In genomic region chr14:11161751-11162231, GRCm38 (mm10) we compare ENCODE assay signal across 8 mouse cellular contexts. TPM values are rescaled to one million over a fixed set of nuclear protein-coding genes. Genes with fewer than 3 reads are reported as not detected.
A peak's percentile ranks its signal among the peaks of the same experiment; 100 is the strongest.
DNase-seq lines count a peak whose midpoint lies in the region; ATAC-seq and TF ChIP-seq lines count a peak whose summit lies in the region.

TSS of gene Fhit (minus strand) at chr14:11162035.

- H3K4me2 ChIP-seq in heart, embryonic 11.5 days, result peak within 1 kb of the TSS; percentile 78
- peak within 1 kb of the TSS; percentile 75 for H3K4me2 ChIP-seq in kidney, embryonic 14.5 days (replicated peaks; ENCODE audit: low read depth, low read length)
- peak within 1 kb of the TSS; percentile 86 for H3K4me2 ChIP-seq in limb, embryonic 13.5 days (replicated peaks)
- H3K4me2 ChIP-seq in midbrain, embryonic 15.5 days, result peak within 1 kb of the TSS; percentile 84

- peak within 1 kb of the TSS; percentile 68 for H3K9ac ChIP-seq in heart, embryonic 11.5 days (ENCODE audit: low read depth, low read length)
- peak within 1 kb of the TSS; percentile 66 for H3K9ac ChIP-seq in kidney, embryonic 14.5 days (ENCODE audit: low read depth, low read length)
- peak within 1 kb of the TSS; percentile 78 for H3K9ac ChIP-seq in limb, embryonic 13.5 days
- peak within 1 kb of the TSS; percentile 79 for H3K9ac ChIP-seq in midbrain, embryonic 15.5 days

- WGBS in heart, embryonic 11.5 days (ENCODE audit: insufficient replicate concordance), result under 1% methylated on average over 28 of the region's 28 CpGs
- WGBS in kidney, embryonic 14.5 days, result under 1% methylated on average over 28 of the region's 28 CpGs
- WGBS in limb, embryonic 13.5 days, result under 1% methylated on average over 28 of the region's 28 CpGs
- under 1% methylated on average over 28 of the region's 28 CpGs for WGBS in midbrain, embryonic 15.5 days
- WGBS in spleen, adult 2 months, result under 1% methylated on average over 28 of the region's 28 CpGs

- TF ChIP-seq CTCF in spleen, adult 2 months (IDR thresholded peaks at IDR 0.05; ENCODE audit: extremely low read depth, insufficient read depth, insufficient read length, insufficient replicate concordance), result no peak

- H3K9me3 ChIP-seq in heart, embryonic 11.5 days (replicated peaks; ENCODE audit: control insufficient read depth, low read length), result no peaks in the 10 kb centered on the region
- no peaks in the 10 kb centered on the region for H3K9me3 ChIP-seq in kidney, embryonic 14.5 days (ENCODE audit: control insufficient read depth, low read length)
- H3K9me3 ChIP-seq in limb, embryonic 13.5 days, result no peaks in the 10 kb centered on the region
- H3K9me3 ChIP-seq in midbrain, embryonic 15.5 days, result no peaks in the 10 kb centered on the region

- no peak within 1 kb of the TSS for H3K27ac ChIP-seq in heart, embryonic 11.5 days (ENCODE audit: low read depth, low read length)
- peak within 1 kb of the TSS; percentile 19; the same call in 1 of the 2 replicates for H3K27ac ChIP-seq in kidney, embryonic 14.5 days (ENCODE audit: low read depth, low read length)
- peak within 1 kb of the TSS; percentile 33; the same call in 1 of the 2 replicates for H3K27ac ChIP-seq in limb, embryonic 13.5 days
- H3K27ac ChIP-seq in midbrain, embryonic 15.5 days, result peak within 1 kb of the TSS; percentile 82
- peak within 1 kb of the TSS; percentile 37 for H3K27ac ChIP-seq in spleen, adult 2 months (ENCODE audit: insufficient read depth, low read length)

- peak; percentile 91 for ATAC-seq in heart, embryonic 11.5 days (replicated peaks; ENCODE audit: insufficient number of reproducible peaks, low FRiP score, low TSS enrichment)
- peak; percentile 97 for ATAC-seq in kidney, embryonic 14.5 days (ENCODE audit: low FRiP score, low TSS enrichment)
- ATAC-seq in limb, embryonic 13.5 days (ENCODE audit: low FRiP score, low read depth), result peak; percentile 98
- ATAC-seq in midbrain, embryonic 15.5 days (replicated peaks), result peak; percentile 97

- H3K4me1 ChIP-seq in heart, embryonic 11.5 days (ENCODE audit: control insufficient read depth, insufficient read depth, low read length), result no peaks in the 10 kb centered on the region
- H3K4me1 ChIP-seq in kidney, embryonic 14.5 days (ENCODE audit: control insufficient read depth, insufficient read depth, low read length), result no peaks in the 10 kb centered on the region
- no peaks in the 10 kb centered on the region for H3K4me1 ChIP-seq in limb, embryonic 13.5 days
- 0 out of 2 replicates have a peak, but pooled peaks cover 9% of the 10 kb centered on the region for H3K4me1 ChIP-seq in midbrain, embryonic 15.5 days
- H3K4me1 ChIP-seq in spleen, adult 2 months (ENCODE audit: control insufficient read depth, insufficient read depth, insufficient read length), result no peaks in the 10 kb centered on the region; the same call in 1 of the 2 replicates

- H3K36me3 ChIP-seq in heart, embryonic 11.5 days (ENCODE audit: control insufficient read depth, insufficient read depth, low read length), result no peaks in the 10 kb centered on the region
- H3K36me3 ChIP-seq in kidney, embryonic 14.5 days (ENCODE audit: control insufficient read depth, insufficient read depth, low read length), result no peaks in the 10 kb centered on the region
- H3K36me3 ChIP-seq in limb, embryonic 13.5 days, result no peaks in the 10 kb centered on the region
- no peaks in the 10 kb centered on the region for H3K36me3 ChIP-seq in midbrain, embryonic 15.5 days (replicated peaks)
- no peaks in the 10 kb centered on the region for H3K36me3 ChIP-seq in spleen, adult 2 months (ENCODE audit: control insufficient read depth, insufficient read depth, low read length)

- no peaks in the 10 kb centered on the region for H3K27me3 ChIP-seq in heart, embryonic 11.5 days (ENCODE audit: control insufficient read depth, insufficient read depth, low read length)
- no peaks in the 10 kb centered on the region for H3K27me3 ChIP-seq in kidney, embryonic 14.5 days (ENCODE audit: control insufficient read depth, insufficient read depth, low read length)
- H3K27me3 ChIP-seq in limb, embryonic 13.5 days, result no peaks in the 10 kb centered on the region
- H3K27me3 ChIP-seq in midbrain, embryonic 15.5 days (replicated peaks), result no peaks in the 10 kb centered on the region
- no peaks in the 10 kb centered on the region for H3K27me3 ChIP-seq in spleen, adult 2 months (ENCODE audit: control insufficient read depth, insufficient read depth, low read length)

- peak within 1 kb of the TSS; percentile 66 for H3K4me3 ChIP-seq in heart, embryonic 11.5 days (ENCODE audit: low read depth, low read length)
- peak within 1 kb of the TSS; percentile 67 for H3K4me3 ChIP-seq in kidney, embryonic 14.5 days (ENCODE audit: low read length)
- H3K4me3 ChIP-seq in limb, embryonic 13.5 days, result peak within 1 kb of the TSS; percentile 73
- H3K4me3 ChIP-seq in midbrain, embryonic 15.5 days, result peak within 1 kb of the TSS; percentile 70
- peak within 1 kb of the TSS; percentile 66 for H3K4me3 ChIP-seq in spleen, adult 2 months (ENCODE audit: extremely low read depth, insufficient read depth, insufficient read length)

- no peak for TF ChIP-seq POLR2A in spleen, adult 2 months (IDR thresholded peaks at IDR 0.05; ENCODE audit: low read depth, low read length)

- DNase-seq in 3134 (ENCODE audit: extremely low read depth, insufficient read length, low spot score), result peak; percentile 0
- DNase-seq in brain, embryonic 18.5 days (ENCODE audit: low read depth, low spot score), result peak; percentile 91
- DNase-seq in fat pad, adult 2 months (ENCODE audit: extremely low read depth, low read depth, low spot score), result peak; percentile 80
- peak; percentile 65 to 82 for DNase-seq in spleen, adult 2 months (ENCODE audit: low read depth in 1 of 2, low spot score in 2 of 2)

RNA-seq across cellular contexts. Expression of gene Fhit, which starts in this region (rescaled TPM):
- 5.6 and 6.7 TPM in 2 replicates for polyA plus RNA-seq in heart, embryonic 11.5 days (2014; fragmentation: Nextera tagmentation; extraction: Ambion mirVana)
- 5.3 and 7.0 TPM in 2 replicates for polyA plus RNA-seq in kidney, embryonic 14.5 days (2014; fragmentation: Nextera tagmentation; extraction: Ambion mirVana)
- polyA plus RNA-seq in limb, embryonic 13.5 days (2015; fragmentation: Nextera tagmentation; extraction: Ambion mirVana), result 6.3 TPM in 2 replicates
- polyA plus RNA-seq in midbrain, embryonic 15.5 days (2015; fragmentation: Nextera tagmentation; extraction: Ambion mirVana), result 7.2 and 8.6 TPM in 2 replicates
- polyA plus RNA-seq in spleen, adult 2 months (2012; rRNA removed), result 1.3 and 2.0 TPM in 2 replicates

Comparison
In these comparisons a context has a peak if more than half of its experiments do, and no peak if none do; other contexts are left out.
1. DNase-seq: peak in every context shown above with its lines; median percentile 91 in brain, embryonic 18.5 days; 80 in fat pad, adult 2 months; 74 in spleen, adult 2 months; 0 in 3134.